Mouse (Mus musculus) olfactory bulb, adult 2 months (tissue): ENCODE data around the gene Selplg.

Experiments used
- CTCF ChIP-seq: fragments of 200-500 bp; IDR thresholded peaks from 2 replicates; pipeline ENCODE4 v1.5.1; 2012; ENCODE audit warnings: low read depth, mild to moderate bottlenecking, low read length, moderate library complexity; ENCODE audit not compliant: insufficient read depth
- POLR2A ChIP-seq: fragments of 200-500 bp; IDR thresholded peaks from 2 replicates; pipeline ENCODE4 v1.6.1; 2012; ENCODE audit warnings: mild to moderate bottlenecking, low read depth, low read length, moderate library complexity; ENCODE audit not compliant: insufficient read depth

DNA sequence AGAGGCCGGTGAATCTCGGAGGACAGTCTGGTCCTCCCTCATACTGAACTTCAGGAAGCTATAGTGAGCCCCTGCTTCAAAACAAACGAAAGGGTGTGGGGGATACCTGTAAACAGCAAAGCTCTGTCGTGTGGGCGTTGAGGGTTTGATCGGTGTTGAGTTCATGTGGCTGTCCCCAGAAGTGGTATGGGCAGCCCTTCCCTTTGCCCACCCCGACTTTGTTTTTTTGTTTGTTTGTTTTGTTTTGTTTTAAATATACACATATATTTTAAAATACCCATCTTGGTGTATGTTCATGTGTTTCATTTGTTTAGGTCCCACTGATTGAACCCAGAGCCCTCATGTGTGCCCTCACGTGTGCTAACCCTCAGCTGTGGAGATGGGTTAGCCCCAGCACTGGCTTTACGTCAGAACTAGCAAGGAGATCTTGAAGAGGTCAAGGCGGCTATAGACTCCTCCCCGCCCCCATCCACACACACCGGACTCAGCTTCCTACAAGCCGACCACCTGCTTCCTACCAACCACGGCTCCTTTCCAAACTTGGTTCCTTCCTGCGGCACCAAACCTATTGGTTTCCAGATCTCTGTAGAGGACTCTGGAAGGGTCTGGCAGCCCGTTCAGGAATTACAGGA, 988 bp upstream of the Selplg start:
- TF ChIP-seq CTCF (no peak), POLR2A (no peak)
